Mouse (Mus musculus): Measurements from ENCODE around the gene Npm1.
A peak's percentile ranks its signal among the peaks of the same experiment; 100 is the strongest.

Gene Npm1

GRCm38 (mm10) chr11:33180701-33181116, 17.7 kb upstream of the Npm1 start:
- DNase-seq (ENCODE audit: low spot score): no peak

GRCm38 (mm10) chr11:33179802-33180201, 16.8 kb upstream of the Npm1 start:
- no peak for DNase-seq (ENCODE audit: low spot score)

GRCm38 (mm10) chr11:33176525-33177245, 13.7 kb upstream of the Npm1 start:
- no peak for DNase-seq (ENCODE audit: low spot score)

GRCm38 (mm10) chr11:33175768-33176167, 12.8 kb upstream of the Npm1 start:
- no peak for DNase-seq (ENCODE audit: low spot score)

- DNase-seq (ENCODE audit: low spot score): peak; percentile 47
Measured at GRCm38 (mm10) chr11:33170489-33170888, 7.5 kb upstream of the Npm1 start.

- peak; percentile 65 for DNase-seq (ENCODE audit: low spot score)
Measured at GRCm38 (mm10) chr11:33162211-33162997, 602 bp downstream of the Npm1 start.

- DNase-seq (ENCODE audit: low spot score): no peak
Measured at GRCm38 (mm10) chr11:33159741-33160140, 3.3 kb downstream of the Npm1 start.

GRCm38 (mm10) chr11:33157453-33158196, 5.4 kb downstream of the Npm1 start:
- no peak for DNase-seq (ENCODE audit: low spot score)

GRCm38 (mm10) chr11:33156436-33157015, 6.5 kb downstream of the Npm1 start:
- DNase-seq (ENCODE audit: low spot score): no peak

GRCm38 (mm10) chr11:33154459-33154858, 8.5 kb downstream of the Npm1 start:
- no peak for DNase-seq (ENCODE audit: low spot score)

- no peak for DNase-seq (ENCODE audit: low spot score)
Measured at GRCm38 (mm10) chr11:33152997-33153396, 10.0 kb downstream of the Npm1 start.

GRCm38 (mm10) chr11:33151780-33152145, 11.2 kb downstream of the Npm1 start:
- no peak for DNase-seq (ENCODE audit: low spot score)

GRCm38 (mm10) chr11:33151128-33151779, 11.8 kb downstream of the Npm1 start:
- no peak for DNase-seq (ENCODE audit: low spot score)

GRCm38 (mm10) chr11:33150364-33150763, 12.6 kb downstream of the Npm1 start:
- no peak for DNase-seq (ENCODE audit: low spot score)

GRCm38 (mm10) chr11:33149453-33149852, 13.6 kb downstream of the Npm1 start:
- no peak for DNase-seq (ENCODE audit: low spot score)

- DNase-seq (ENCODE audit: low spot score): no peak
Measured at GRCm38 (mm10) chr11:33149088-33149436, 13.9 kb downstream of the Npm1 start.

GRCm38 (mm10) chr11:33148338-33149087, 14.5 kb downstream of the Npm1 start:
- DNase-seq (ENCODE audit: low spot score): peak; percentile 77

GRCm38 (mm10) chr11:33147572-33148337, 15.3 kb downstream of the Npm1 start:
- peak; percentile 61 for DNase-seq (ENCODE audit: low spot score)

GRCm38 (mm10) chr11:33147171-33147571, 15.8 kb downstream of the Npm1 start, which contains the start of gene Fgf18:
Gene Fgf18, minus strand, starts transcription at chr11:33147400.
- peak; percentile 43 for DNase-seq (ENCODE audit: low spot score)

- DNase-seq (ENCODE audit: low spot score): peak; percentile 43
Measured at GRCm38 (mm10) chr11:33146651-33147131, 16.3 kb downstream of the Npm1 start.
